Mouse (Mus musculus): ENCODE data around the gene Tpx2. TPM values are rescaled to one million over a fixed set of nuclear protein-coding genes. Genes with fewer than 3 reads are reported as not detected.

Tpx2 gene
- total RNA-seq, 2 experiments from 2014 or later = 1.6 to 5.3 TPM

DNA sequence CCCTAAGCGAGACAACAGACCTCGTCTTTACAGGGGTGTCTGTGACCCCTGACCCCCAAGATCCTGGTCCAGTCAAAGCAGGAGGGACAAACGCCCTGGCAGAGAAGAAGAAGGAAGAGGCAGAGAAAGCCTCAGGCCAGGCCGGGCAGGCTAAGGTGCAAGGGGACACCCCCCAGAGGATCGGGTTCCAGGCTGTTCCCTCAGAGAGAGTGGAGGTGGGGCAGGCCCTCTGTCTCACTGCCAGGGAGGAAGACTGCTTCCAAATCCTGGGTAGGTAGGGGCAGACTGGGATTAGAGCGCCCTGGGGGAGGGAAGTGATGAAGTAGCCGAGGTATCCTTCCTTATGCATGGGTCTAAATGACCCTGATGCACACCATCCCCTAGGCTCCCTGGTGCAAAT is 65.7 kb downstream of the Tpx2 start:
- peak; percentile 86 for DNase-seq (ENCODE audit: low spot score)

DNA sequence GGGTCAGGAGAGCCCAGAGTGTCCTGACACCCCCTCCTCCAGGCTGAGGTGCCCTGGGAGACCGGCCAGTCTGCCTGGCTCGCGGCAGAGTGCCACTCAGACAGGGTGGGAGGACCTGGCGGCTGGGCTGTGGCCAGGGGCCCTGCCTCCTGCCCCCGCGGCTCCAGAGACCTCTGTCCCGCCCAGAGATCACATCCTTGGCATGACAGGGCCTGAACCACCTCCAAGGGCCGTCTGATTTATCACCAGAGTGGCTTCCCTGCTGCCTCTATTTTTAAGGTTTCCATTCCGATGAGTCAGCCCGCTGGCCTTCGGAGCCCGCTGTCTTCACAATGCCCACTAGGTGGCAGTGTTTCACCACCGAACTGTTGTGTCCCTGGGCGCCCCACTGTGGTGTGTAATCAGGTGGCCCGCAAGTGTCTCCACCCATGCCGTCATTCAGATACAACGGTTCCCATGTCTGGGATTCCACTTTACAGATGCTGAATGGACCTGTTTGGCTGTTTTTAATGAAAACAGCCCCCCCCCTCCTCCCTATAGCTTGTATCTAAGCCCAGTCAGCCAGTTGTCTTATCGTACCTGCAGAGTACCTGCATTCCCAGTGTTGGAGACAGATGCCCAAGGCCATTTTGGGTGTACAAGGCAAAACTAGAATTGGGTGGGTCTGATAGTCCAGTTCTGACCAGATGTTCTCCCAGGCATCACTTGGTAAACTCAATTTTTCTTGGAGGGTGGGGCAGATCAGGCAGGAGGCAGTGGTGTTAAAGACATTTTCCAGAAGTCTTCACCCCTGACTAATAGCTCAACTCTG is 66.8 kb downstream of the Tpx2 start:
- DNase-seq (ENCODE audit: low spot score) = peak; percentile 95

DNA sequence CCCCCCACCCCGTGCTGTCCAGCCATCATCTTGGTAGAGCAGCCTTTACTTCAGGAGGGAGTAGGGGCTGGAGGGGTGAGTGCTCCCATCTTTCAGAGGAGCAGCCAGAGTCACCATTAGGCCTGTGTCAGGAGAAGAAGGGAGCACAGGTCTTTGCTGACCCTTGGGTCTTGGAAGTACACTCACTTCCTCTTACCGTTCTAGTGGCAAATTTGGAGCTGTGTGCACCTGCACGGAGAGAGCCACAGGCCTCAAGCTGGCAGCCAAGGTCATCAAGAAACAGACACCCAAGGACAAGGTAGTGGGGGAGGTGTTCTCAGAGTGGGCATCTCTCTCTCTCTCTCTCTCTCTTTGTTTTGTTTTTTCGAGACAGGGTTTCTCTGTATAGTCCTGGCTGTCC is 67.7 kb downstream of the Tpx2 start:
- DNase-seq (ENCODE audit: low spot score) = no peak

DNA sequence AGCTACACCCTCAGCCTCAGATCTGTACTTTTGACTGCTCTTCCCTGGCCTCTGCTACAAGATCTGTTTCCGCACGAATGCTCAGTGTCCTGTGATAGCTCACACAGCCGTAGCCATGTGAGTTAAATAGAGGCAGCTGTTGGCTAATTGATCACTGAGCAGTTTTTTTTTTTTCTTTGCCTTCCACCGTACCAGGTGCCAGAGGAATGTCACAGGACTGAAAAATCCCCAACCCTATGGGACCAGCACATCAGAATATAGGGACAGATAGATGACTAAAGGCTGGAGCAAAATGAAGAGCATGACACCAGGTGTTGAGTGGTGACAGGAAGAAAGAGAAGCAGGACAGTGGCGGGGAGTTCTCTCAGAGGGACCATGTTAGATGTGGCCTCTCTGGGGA is 68.3 kb downstream of the Tpx2 start:
- DNase-seq (ENCODE audit: low spot score) = no peak

DNA sequence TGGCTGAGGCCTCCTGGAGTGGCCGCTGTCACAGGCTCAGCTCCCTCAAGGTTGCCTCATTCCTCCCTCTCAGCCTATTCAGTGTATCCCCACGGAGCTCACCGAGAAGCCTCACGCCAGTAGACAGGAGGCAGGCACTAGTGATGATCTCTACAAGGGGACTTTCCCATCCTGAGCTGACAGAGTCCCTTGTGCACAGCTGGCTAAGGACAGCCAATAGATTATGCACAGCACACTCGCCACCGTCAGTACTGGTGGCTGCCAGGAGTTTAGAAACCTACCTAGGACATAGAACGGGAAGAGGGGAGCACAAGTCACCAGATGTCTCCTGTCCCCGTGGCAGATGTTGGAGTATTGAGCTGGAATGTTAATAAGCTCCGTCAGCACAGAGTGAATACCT is 69.9 kb downstream of the Tpx2 start:
- no peak for DNase-seq (ENCODE audit: low spot score)

DNA sequence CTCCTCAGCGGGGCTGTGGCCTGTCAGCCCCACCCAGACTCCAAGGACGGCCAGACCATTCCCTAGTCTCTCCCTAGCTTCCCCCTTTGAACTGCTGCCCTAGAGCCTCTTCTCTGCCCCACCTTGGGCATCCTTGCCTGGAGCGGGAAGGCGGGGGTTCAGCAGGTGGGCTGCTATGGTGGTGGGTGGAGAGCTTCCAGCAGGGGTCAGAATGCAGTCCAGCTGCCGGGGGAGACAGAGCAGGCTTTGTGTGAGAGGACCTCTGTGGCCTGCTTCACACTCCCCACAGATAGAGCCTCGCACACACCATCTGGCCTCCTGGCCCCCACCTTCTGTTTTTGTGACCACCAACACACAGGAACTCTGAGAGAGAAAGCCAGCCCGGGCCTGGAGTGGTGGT is 74.6 kb downstream of the Tpx2 start:
- no peak for DNase-seq (ENCODE audit: low spot score)

DNA sequence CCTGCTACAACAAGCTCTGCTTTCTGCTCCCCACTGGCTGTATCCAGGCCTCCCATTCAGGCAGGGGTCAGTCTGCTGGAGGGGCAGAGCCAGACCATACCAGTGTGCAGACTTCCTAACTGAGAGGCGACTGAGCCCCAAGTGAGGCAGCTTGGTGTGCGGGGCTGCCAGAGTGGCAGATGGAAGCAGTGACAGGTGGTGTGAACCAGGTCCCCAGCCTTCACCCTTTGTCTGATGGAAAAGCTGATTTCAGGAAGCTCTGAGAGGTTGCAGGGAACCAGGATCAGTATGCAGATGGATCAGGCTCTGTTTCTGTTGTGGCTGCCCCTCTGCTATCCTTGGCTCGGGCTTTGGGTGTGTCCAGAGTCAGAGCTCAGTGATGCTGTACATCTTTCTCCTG is 75.9 kb downstream of the Tpx2 start:
- DNase-seq (ENCODE audit: low spot score) = no peak

DNA sequence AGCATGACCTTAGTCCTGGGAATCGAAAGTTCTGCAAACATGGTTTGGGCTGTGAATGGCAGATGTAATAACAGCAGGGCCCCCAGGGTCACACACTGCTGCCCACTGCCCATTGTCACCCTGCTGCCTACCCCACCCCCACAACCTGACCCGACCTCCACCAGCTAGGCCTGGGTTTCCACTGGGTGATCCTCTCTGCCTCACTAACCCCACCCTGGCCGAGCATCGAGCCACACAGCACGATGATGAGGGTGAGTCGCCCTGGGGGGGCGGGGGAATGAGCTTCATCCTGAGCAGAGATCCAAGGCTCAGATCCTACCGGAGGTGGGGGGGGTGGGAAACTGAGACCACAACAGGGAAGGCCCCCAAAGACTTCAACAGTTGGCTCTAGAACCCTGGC is 76.4 kb downstream of the Tpx2 start:
- no peak for DNase-seq (ENCODE audit: low spot score)

DNA sequence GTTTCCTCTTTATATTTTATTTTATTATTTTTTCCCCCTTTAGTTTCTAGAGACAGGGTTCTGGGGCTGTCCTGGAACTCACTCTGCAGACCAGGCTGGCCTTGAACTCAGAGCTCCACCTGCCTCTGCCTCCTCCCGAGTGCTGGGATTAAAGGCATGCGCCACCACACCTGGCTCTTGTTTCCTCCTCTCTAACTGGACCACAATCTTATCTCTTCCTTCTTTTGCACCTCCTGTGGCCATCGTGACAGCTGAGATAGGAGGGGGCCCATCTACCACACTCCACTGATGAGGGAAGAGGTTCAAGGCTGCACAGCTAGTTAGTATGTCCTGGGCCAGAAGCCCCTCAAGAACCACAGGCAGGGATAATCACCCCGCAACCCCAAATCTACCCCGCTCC is 76.8 kb downstream of the Tpx2 start:
- DNase-seq (ENCODE audit: low spot score) = no peak

DNA sequence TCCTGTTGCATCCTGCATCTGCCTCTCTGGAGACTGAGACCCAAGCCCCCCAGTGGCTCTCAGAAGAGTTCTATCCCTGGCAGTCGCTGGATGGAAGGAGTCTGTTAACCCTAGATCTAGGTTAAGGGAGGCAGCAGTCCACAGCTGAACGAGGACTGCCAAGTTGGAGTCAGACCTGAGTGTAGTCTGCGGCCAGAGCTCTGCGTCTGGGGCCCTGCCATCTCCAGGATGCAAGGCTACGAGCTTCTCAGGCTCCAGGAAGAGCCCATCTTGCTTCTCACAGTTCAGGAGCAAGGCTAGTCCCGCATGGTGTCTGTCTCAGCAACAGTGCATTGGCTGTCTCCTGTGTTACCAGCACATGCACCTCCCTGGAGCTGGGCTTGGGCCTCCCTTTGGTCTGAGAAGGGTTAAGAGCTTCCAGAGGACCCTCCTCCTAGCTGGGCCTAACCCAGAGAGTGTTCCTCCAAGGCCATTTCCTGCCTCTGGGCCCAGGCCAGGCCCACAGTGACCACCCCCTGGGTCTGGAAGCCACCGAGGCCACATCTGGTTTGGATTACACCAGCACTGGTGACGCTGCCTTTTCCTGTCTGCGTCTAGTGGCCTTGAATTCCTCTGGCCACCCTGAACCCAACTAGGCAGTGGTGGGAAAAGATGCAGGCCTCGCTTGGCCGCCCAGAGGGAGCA is 77.6 kb downstream of the Tpx2 start:
- DNase-seq (ENCODE audit: low spot score) = peak; percentile 84

DNA sequence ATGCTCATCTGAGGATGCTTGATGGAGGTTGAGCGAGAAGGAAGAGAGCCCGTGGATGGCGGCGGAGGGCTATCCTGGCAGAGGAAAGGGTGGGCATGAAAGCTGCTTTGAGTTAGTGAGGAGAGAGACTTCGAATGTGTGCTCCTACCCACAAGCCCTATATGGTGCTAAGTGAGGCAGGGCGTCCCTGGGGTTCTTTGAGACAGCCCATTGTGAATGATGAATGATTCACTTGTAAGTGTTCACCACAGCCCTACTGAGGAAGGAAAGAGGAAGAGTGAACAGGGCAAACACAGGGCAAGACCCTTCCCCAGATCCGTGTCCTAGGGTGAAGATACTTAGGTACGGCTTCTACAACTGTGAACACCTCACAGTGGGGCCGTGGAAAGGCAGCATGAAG is 79.1 kb downstream of the Tpx2 start:
- no peak for DNase-seq (ENCODE audit: low spot score)

DNA sequence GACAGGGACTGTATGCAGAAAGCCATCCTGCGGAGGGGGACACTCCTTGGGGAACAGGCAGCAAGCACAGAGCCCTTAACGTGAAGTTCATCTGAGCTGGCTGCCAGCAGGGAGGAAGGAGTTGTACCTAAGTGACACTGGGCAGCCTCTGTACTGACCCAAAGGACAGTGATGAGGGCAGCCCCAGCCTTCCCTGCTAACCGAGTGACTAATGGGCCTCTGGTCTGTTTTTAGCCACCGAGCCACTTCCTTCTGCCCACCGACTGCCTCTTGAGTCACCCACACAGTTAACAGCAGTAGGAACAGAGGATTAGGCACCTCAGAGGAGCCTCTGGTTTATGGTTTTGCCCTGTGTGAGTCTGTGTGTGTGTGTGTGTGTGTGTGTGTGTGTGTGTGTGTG is 79.6 kb downstream of the Tpx2 start:
- DNase-seq (ENCODE audit: low spot score) = no peak

DNA sequence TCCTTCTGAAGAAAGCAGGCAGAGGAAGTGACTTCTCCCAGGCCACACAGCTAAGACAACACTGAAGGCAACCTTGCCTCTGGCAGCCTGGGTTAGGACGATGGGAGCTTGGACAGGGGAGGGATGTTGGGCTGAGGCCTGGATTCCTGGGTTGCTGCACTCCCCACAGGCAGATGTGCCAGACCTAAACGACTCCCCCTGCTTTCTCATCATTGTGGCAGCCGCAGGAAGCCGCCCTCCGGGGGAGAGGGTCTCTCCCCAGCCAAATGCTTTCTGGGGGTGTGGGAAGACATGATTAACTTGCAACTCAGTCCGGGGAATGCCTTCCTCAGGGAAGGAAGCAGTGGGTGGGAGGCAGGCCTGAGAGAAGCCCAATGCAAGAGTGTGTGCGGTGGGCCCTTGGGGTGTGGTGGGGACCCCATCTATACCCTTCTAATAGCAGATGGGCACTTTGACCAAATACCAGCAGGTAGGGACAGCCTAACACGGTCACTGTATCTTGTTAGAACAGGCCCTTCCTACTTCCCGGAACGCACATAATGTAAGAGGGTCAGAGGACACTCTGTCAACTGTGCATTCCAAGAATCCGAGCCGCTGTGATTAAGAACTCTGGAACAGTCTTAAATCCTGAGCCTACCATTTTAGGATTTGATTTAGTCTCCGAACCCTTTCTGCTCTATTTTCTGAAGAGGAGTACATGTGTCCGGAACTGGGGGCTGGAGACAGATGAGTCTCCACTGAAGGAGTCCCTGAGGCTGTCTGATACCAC is 80.6 kb downstream of the Tpx2 start:
- DNase-seq (ENCODE audit: low spot score) = no peak

DNA sequence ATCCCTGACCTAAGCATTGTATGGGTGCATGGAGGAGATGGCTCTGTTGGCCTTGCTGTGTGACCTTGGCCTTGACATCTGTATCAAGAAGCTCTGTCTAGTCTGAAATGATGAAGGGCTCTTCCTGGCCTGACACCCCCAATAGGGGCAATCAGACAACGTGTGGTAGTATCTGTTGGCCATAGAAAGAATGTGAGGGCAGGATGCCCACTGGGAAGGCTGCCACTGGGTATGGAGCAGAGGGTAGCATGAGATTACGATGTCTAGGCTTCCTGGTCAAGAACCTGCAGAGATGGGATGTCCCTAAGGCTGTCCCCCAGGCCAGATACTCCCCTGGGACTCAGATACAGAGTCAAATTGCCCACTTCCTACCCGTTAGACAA is 81.2 kb downstream of the Tpx2 start:
- no peak for DNase-seq (ENCODE audit: low spot score)

DNA sequence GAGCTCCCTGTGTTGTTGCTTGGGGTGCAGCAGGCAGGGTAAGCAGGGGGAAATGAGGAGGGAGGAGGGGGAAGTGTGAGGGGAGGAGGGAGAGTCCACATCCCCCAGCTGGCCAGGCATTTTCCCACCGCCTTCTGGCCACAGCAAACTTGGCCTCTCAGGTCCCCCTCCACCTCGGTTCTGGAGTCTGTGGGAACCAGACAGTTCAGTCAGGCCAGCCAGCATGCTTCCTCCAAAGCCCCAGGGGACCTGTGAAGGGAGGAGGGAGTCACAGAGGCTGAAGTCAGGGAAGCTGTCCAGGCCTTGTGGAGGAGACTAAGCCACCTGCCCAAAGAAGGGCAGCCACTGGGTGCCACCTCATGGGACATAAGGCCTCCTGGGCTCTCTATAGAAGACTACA is 82.5 kb downstream of the Tpx2 start:
- no peak for DNase-seq (ENCODE audit: low spot score)

DNA sequence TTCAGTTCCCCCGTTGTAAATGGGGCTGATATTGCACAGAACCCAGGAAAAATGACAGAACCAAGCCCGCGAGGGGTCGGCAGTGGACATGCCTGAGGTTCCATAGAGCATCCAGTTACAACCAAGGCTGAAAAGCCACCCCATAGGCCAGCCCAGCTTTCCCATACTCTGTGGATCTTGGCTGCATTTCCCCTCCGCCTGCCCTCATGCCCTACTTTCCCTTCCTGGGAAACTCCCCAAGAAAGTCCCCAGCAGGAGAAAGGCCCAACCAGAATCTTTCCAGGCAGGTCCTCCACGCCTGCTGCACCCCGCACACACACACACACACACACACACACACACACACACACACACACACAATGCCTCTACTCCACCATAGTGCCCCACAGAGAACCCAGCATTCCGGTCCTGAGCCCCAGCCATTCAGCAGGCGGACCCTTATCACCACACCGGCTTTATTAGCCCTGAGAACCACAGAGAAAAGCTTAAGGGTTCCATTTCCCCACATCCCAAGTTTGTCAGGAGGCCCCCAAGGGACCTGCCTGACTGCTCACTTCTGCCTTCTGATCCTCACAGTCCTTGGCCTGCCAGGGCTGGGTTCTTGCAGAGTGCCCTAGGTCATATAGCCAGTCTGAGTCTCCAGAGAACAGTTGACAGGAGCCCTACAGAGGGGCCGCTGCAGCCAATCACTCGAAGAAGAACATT is 83.8 kb downstream of the Tpx2 start:
- DNase-seq (ENCODE audit: low spot score) = no peak

DNA sequence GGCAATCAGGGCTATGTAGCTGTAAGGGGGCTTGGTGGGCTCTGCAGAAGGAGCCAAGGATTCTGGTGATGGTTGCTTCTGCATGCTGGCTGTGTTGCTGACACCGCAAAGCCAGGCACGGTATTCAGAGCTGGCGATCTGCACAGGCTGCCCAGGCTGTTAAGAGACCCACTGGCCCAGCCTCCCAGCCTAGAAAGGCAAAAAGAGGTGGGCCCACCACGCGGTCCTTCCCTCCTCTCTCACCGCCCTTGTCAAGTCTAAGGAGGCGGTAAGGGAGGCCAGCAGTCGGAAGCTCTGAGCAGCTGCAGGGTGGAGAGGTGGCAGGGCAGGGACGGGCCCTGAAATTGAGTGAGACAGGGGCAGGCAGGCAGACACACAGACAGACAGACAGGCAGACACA is 85.3 kb downstream of the Tpx2 start, which contains the start of gene Foxs1:
Gene Foxs1 (minus strand): TSS at position 161 of the 400 bp plus-strand sequence.
- DNase-seq (ENCODE audit: low spot score) = no peak

DNA sequence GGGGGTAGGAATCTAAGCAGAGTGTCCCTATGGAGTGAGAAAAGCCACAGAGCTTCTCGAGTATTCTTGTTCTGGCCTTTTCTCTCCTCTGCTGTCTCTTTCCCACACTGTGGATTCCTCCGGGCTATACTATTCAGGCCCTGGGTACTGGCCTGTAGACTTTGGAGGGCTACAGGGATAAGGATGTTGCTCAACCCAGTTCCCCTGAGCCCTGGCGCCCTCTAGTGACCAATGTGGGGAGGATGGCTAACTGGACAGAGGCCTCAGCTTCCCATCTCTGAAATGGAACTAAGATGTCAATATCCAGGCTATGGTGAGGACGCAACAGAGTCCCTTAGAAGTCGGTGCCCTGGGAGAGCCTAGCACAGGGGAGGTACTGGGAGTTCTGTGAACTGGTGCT is 85.8 kb downstream of the Tpx2 start:
- DNase-seq (ENCODE audit: low spot score) = peak; percentile 80

DNA sequence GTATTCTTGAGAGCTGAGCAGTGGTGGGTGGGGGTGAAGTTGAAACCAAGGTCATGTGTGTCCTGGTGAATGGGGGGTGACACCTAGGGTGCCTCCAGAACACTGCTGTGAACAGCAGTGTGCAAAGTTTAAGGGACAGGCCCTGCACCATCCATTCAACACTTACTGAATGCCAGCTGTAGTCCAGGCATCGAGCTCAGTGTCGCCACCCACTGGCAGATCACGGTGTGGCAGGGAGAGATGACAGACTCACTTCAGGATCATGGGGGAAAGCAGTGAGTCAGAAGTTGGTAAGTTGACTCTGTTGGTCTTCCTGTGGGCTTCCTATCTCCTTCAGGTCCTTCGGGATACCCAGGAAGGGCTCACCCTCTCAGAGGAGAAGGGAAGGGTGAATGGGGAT is 92.1 kb downstream of the Tpx2 start:
- no peak for DNase-seq (ENCODE audit: low spot score)

DNA sequence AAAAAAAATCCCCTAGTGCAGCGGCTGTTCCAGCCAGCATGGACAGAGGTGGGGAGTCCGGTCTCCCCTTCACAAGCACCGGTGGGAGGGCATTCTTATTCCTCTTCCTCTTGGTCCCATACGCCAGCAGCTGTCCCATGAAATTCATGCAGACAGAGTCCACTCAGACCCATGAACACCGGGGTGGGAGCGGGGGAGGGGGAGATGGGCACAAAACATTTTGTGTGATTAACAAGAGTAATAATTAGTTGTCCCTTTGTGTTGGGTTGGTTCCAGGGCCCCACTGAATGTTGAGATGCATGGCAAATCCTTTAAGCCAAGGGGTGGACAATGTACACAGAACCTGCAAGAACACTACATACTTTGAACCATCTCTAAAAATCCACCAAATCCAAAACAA is 93.3 kb downstream of the Tpx2 start:
- DNase-seq (ENCODE audit: low spot score) = no peak

DNA sequence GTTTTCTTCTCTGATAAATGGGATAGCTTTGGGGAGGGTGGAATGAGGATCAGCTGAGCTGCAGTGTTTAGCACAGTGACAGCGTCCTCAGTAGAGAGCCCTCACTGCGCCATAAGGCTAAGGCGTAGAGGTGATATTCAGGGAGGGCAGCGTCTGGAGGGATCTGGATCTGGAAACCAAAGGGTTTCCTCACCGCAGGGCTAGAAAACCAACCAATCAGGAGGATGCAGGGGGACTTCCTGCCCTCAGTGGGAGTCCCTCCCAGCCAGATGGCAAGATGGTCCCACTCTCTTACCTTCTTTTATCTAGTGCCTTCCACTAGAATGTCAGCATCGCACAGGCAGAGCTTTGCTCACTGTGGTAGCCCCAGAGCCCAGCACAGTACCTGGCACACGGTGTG is 94.0 kb downstream of the Tpx2 start:
- DNase-seq (ENCODE audit: low spot score) = no peak

All from gastrocnemius, adult 18-20 months (tissue).